10 mouse cellular contexts compared by ENCODE assay signal in genomic region chr11:90168338-90169065, GRCm38 (mm10). TPM values are rescaled to one million over a fixed set of nuclear protein-coding genes. Genes with fewer than 3 reads are reported as not detected.
A peak's percentile ranks its signal among the peaks of the same experiment; 100 is the strongest.
DNase-seq lines count a peak whose midpoint lies in the region; ATAC-seq and TF ChIP-seq lines count a peak whose summit lies in the region.
"Had no signal": no experiment of that assay in that cellular context is flagged by ENCODE, and none has a peak within 500 bp of the region (broad histone marks: within the 10 kb centered on the region; RNA-seq: fewer than 3 reads in every experiment).

No protein-coding gene starts in this region.

- peak; percentile 66 for TF ChIP-seq CTCF in heart, adult 2 months (IDR thresholded peaks at IDR 0.05)
- peak; percentile 32; the same call in 1 of the 2 replicates for TF ChIP-seq CTCF in lung, embryonic 14.5 days (IDR thresholded peaks at IDR 0.05; ENCODE audit: low read depth)
- TF ChIP-seq CTCF in Patski (IDR thresholded peaks at IDR 0.05): peak; percentile 42

- in situ Hi-C loops in Patski (cut with MboI; ENCODE audit: low pct_unique_long_range_greater_than_20kb): loop anchor here (5.0 to 25.0 kb wide), 4 partner anchors 181 to 1081 kb away; no protein-coding TSS in a partner anchor

- CTCF ChIA-PET in Patski (lab: Charles Lee): interaction anchor here (1.1 to 2.5 kb wide), 4 partner anchors 9 to 179 kb away, joined by 3 to 12 read pairs (median 4); partner anchors contain the start of gene Pctp

- 83% methylated on average over 10 of the region's 10 CpGs for WGBS in heart, adult 2 months
- WGBS in heart, embryonic 10.5 days: 83% methylated on average over 10 of the region's 10 CpGs
- 85% methylated on average over 10 of the region's 10 CpGs for WGBS in lung, embryonic 14.5 days

- DNase-seq in heart, adult 2 months: no peak
- no peak for DNase-seq in heart, embryonic 10.5 days (ENCODE audit: low spot score)
- peak; percentile 53 for DNase-seq in lung, embryonic 14.5 days
- no peak for DNase-seq in lung, postnatal 4 days
- no peak for DNase-seq in Patski (ENCODE audit: low read depth, low spot score)
- peak; percentile 56 for DNase-seq in lung, postnatal 10 days
- no peak for DNase-seq in thymus, postnatal 36 days
- DNase-seq in B cell, adult 2 months: no peak

- ATAC-seq in lung, embryonic 14.5 days (ENCODE audit: insufficient read depth): no peak
- no peak for ATAC-seq in Patski
- ATAC-seq: liver, embryonic 12.5 days; midbrain, embryonic 15.5 days had no signal

- TF ChIP-seq EP300 in heart, adult 2 months (IDR thresholded peaks at IDR 0.05; ENCODE audit: insufficient read depth, low read depth, low read length): no peak

- TF ChIP-seq POLR2A in heart, adult 2 months (IDR thresholded peaks at IDR 0.05; ENCODE audit: insufficient read depth, low read depth, low read length): no peak

- no peak overlapping the region for H3K9ac ChIP-seq in heart, adult 2 months (ENCODE audit: low read depth, low read length)
- H3K9ac ChIP-seq in lung, embryonic 14.5 days: no peak overlapping the region
- H3K9ac ChIP-seq: liver, embryonic 12.5 days; midbrain, embryonic 15.5 days had no signal

- H3K79me2 ChIP-seq in heart, adult 2 months (replicated peaks; ENCODE audit: control insufficient read depth, insufficient read depth, low read length): no peaks in the 10 kb centered on the region

- POLR2A ChIA-PET in Patski (lab: Charles Lee): no interaction called here

- no peaks in the 10 kb centered on the region for H3K36me3 ChIP-seq in heart, adult 2 months (ENCODE audit: control insufficient read depth, insufficient read depth, low read length)
- no peaks in the 10 kb centered on the region for H3K36me3 ChIP-seq in heart, embryonic 10.5 days
- H3K36me3 ChIP-seq in lung, embryonic 14.5 days (ENCODE audit: insufficient read depth): no peaks in the 10 kb centered on the region
- H3K36me3 ChIP-seq: liver, embryonic 12.5 days; midbrain, embryonic 15.5 days had no signal

- no peak overlapping the region for H3K4me2 ChIP-seq in lung, embryonic 14.5 days
- H3K4me2 ChIP-seq: liver, embryonic 12.5 days; midbrain, embryonic 15.5 days had no signal

- no peaks in the 10 kb centered on the region for H3K9me3 ChIP-seq in heart, embryonic 10.5 days
- H3K9me3 ChIP-seq in lung, embryonic 14.5 days (ENCODE audit: low read depth, low read length): no peaks in the 10 kb centered on the region
- H3K9me3 ChIP-seq: liver, embryonic 12.5 days; midbrain, embryonic 15.5 days had no signal

- H3K4me3 ChIP-seq in heart, adult 2 months: no peak overlapping the region
- H3K4me3 ChIP-seq in heart, embryonic 10.5 days: no peak overlapping the region
- H3K4me3 ChIP-seq in lung, embryonic 14.5 days (ENCODE audit: low read depth, low read length): no peak overlapping the region
- H3K4me3 ChIP-seq: liver, embryonic 12.5 days; midbrain, embryonic 15.5 days had no signal

- intact Hi-C loops in heart, adult 2 months (cut with DNase I): loop anchor here (1.0 to 5.0 kb wide), 3 partner anchors 36 to 130 kb away; no protein-coding TSS in a partner anchor

- H3K27ac ChIP-seq in heart, adult 2 months: no peak overlapping the region; the same call in 1 of the 2 replicates
- H3K27ac ChIP-seq in heart, embryonic 10.5 days: no peak overlapping the region; the same call in 1 of the 2 replicates
- no peak overlapping the region for H3K27ac ChIP-seq in lung, embryonic 14.5 days (ENCODE audit: low read depth)
- H3K27ac ChIP-seq: liver, embryonic 12.5 days; midbrain, embryonic 15.5 days had no signal

- no peaks in the 10 kb centered on the region for H3K4me1 ChIP-seq in heart, adult 2 months (ENCODE audit: control insufficient read depth, insufficient read depth, low read length)
- no peaks in the 10 kb centered on the region for H3K4me1 ChIP-seq in heart, embryonic 10.5 days
- H3K4me1 ChIP-seq in lung, embryonic 14.5 days (ENCODE audit: insufficient read depth): no peaks in the 10 kb centered on the region
- H3K4me1 ChIP-seq: liver, embryonic 12.5 days had no signal

- no peaks in the 10 kb centered on the region for H3K27me3 ChIP-seq in heart, adult 2 months (ENCODE audit: control insufficient read depth, insufficient read depth, low read length)
- H3K27me3 ChIP-seq in heart, embryonic 10.5 days (ENCODE audit: insufficient read depth, poor library complexity, severe bottlenecking): no peaks in the 10 kb centered on the region
- H3K27me3 ChIP-seq in lung, embryonic 14.5 days (ENCODE audit: insufficient read depth, low read length): no peaks in the 10 kb centered on the region
- peaks cover 34% of the 10 kb centered on the region for H3K27me3 ChIP-seq in Patski
- H3K27me3 ChIP-seq: liver, embryonic 12.5 days had no signal

RNA-seq across cellular contexts. Expression of gene Gm45716, which starts 19.0 kb away (rescaled TPM):
- 1 to 10 TPM; 7.5 to 8.1 TPM for total RNA-seq in heart, adult 2 months (2021)
- 3.9 and 8.8 TPM in 2 replicates for polyA plus RNA-seq in heart, adult 2 months (2012; rRNA removed)
- polyA plus RNA-seq in heart, embryonic 10.5 days (2016; fragmentation: Nextera tagmentation; extraction: Ambion mirVana): 47.3 and 61.5 TPM in 2 replicates
- 7.3 and 10.6 TPM in 2 replicates for polyA plus RNA-seq in lung, embryonic 14.5 days (2014; fragmentation: Nextera tagmentation; extraction: Ambion mirVana)
- polyA plus RNA-seq in Patski (2021): 0.59 TPM

Comparison
In these comparisons a context has a peak if more than half of its experiments do, and no peak if none do; other contexts are left out.
1. DNase-seq: peak in lung, embryonic 14.5 days (single experiment) and lung, postnatal 10 days (single experiment); none in heart, adult 2 months (0 of 2), heart, embryonic 10.5 days (single experiment), lung, postnatal 4 days (0 of 2), Patski (single experiment), thymus, postnatal 36 days (0 of 2) and B cell, adult 2 months (0 of 2).
2. Peak in every context shown above with its lines, with median percentiles within 50 percentile points of each other: CTCF ChIP-seq.